Mouse (Mus musculus) cerebellum, postnatal 14 days (tissue): ENCODE results near the gene Gm10642.

Experiments
- DNase-seq, 2 experiments: peaks; one replicate each; pipeline ENCODE4 v3.0.0; 2021; ENCODE audit warnings: mixed read lengths in 2 of 2

The Gm10642 gene

DNA sequence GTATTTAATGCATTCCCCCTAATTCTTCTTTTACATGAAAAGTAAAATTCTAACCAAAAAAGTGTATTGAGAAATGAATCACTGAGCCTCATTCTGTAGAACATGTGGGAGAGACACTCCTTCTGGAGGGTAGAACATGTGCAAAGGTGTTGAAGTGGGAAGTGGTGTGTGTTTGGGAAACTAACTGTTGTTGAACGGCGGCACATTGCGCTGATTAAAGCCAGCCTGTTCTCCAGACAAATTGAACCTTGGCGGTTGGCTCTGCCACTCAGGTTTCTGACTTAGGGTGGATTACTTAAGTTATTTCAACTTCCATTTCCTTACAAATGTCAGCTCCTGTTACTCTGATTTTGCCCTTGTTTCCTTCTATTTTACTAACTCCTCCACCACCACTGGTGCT lies 17.6 kb downstream of the Gm10642 start:
- no peak for DNase-seq

DNA sequence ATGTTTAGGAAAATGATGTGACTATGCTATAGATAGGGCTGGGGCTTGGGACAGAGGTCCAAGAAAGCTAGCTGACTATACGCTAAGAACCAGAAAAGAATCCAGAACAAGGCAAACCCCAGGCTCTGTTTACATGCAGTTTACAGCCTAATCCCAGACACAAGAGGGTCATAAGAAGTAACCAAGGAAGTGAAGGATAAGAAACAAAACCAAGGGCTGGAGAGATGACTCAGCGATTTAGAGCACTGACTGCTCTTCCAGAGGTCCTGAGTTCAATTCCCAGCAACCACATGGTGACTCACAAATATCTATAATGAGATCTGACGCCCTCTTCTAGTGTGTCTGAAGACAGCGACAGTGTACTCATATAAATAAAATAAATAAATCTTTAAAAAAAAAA lies 19.1 kb downstream of the Gm10642 start:
- DNase-seq: no peak

DNA sequence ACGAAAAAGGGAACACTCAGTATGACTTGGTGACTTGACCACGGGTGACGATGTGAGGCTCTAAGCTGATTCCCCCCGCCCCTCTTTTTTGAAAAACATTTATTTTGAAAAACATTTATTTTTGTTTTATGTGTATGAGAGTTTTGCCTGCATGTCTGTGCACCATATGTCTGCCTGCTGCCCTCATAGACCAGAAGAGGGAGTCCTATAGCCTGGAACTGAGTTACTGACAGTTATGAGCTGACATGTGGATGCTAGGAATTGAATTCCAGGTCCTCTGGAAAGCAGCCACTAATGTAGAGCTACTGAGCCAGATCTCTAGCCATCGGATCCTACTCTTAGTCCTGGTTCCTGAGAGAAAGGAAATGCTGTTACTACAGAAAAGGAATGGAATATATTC lies 19.9 kb downstream of the Gm10642 start:
- no peak for DNase-seq

DNA sequence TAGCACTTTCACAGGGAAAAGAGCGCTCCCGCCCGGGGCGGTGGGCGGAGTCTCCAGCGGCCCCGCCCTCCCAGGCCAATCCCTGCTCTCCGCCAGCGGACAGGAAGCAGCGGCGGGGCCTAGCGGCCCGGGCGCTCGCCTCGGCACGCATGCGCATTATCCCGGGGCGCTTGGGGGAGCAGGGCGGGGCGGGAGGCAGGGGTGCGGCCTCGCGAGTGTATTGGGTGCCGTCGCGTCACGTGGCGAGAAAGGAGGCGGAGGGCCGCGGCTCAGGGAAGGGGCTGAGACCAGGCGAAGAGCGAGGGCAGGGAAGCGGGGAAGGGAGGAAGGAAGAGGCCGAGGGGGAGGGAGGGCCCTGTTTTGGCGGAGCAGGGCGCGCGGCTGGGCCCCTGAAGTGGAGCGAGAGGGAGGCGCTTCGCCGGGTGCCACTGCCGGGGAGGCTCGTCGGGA lies 22.7 kb downstream of the Gm10642 start, which contains the start of gene Adam10:
Gene Adam10, plus strand, starts transcription at position 316 of the 450 bp plus-strand sequence.
- DNase-seq: peak; percentile 99

DNA sequence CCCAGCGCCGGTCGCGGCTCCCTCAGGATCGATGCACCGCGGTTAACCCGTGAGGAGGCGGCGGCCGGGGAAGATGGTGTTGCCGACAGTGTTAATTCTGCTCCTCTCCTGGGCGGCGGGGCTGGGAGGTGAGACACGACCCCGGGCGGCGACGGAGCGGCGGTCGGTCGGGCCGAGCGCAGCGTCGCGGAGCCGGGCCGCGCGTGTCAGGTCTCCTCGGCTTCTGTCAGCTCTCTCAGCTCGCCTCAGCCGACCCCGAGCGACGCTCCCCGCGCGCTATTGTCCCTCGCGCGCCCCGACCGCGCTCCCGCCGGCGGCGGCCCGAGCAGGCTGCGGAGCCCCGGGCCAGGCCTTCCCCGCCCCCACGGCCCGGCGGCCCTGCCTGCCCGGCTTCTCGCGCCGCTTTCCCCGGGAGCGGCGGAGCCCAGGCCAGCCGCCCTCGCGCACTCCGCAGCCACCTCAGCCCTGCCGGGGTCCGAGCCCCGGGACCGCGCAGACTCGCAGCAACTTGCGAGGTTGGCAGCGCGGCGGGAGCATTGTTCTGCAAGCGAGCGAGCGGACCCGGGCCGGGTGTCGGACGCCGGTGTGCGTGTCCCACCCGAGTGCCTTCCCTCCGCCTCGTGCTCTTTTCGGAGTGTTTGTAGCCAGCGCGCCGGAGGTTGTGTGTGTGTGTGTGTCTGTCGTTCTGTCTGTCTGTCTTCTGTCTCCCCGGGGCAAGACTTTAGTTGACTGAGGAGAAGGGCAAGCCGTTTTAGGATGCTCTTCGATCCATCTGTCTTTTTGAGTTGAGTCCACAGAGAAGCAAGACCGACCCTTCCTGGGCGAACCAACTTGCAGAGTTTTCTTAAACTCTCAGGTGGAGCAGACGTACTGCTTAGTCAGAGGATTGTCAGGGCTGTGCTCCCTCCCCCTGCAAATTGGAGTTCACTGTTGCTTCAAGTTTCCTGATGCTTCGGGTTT lies 23.4 kb downstream of the Gm10642 start:
- DNase-seq: peak; percentile 68 to 71

DNA sequence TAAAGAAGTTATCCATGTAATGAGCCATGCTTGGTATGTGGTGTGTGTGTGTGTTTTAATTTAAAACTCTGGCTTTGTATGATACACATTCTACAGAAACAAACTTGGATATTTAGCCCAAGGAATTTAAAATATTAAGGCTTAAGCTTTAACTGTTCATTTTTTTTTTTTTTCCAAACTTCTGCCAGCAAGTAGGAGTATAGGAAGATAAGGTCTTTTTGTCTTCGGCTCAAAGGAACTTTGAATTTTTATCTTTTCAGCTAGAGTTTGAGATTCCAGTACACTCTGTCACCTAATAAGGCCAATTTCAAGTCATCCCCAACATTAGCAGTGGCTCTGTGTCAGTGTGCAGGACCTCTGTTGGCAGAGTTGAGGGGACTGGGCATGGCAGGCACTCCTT lies 26.2 kb downstream of the Gm10642 start:
- no peak for DNase-seq

DNA sequence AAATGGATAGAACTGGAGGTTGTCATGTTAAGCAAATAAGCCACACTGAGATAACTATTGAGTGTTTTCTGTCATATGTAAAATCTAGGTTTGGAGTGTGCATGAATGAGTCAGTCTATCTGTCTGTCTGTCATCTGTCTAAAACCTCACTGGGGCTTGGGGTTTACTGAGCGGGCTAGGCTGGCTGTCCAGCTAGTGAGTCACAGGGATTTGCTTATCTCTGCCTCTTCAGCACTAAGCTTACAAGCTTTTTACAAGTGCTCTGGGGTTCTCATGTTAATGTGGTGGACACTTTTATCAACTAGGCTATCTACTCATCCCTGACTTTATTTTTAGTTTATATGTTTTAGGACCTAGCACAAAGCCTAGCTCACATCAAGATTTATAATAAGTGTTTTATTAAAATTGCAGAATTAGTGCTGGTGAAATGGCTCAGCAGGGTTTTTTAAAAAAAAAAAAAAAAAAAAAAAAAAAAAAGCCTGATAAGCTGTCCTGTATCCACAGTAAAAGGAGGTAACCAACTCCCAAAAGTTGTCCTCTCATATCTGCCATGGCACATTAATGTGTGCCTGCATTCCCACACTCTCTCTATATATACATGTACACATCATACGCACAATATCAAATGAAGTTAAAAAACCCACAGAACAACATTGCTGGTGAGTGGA lies 32.4 kb downstream of the Gm10642 start:
- DNase-seq: no peak

DNA sequence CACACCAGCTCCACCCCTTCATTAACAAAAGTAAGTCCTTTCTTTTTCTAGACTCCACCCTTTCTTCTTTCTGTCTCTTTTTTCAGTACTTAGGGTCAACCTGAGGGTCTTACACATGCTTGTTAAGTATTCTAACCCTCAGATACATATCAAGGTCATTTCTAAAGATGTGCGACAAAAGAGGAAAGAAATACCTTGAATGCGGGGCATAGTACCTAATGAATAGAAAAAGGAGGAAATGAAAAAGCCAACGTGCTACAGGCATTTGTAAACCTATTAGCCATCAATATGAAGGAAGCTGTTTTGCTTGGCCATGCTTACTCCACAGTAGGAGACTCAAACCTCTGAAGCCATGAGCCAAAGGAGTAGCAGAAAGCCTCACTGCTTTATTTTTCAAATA lies 33.9 kb downstream of the Gm10642 start:
- no peak for DNase-seq

DNA sequence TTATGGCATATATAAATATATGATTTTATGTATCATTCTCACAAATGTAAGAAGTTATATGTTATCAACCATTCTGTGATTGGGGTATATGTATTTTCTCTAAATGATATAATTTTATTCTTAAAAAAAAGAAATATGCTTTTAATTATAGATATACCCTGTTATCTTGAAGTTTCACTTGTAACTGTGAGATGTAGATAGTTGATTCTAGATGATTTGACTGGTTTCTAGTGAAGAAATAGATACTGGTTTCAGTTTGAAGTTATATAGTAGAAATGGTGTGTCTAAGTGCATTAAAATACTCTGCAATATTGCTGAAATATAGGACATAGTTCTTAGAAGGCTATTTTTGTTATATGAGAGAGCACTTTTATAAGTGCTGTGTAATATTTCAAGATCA lies 34.5 kb downstream of the Gm10642 start:
- no peak for DNase-seq

DNA sequence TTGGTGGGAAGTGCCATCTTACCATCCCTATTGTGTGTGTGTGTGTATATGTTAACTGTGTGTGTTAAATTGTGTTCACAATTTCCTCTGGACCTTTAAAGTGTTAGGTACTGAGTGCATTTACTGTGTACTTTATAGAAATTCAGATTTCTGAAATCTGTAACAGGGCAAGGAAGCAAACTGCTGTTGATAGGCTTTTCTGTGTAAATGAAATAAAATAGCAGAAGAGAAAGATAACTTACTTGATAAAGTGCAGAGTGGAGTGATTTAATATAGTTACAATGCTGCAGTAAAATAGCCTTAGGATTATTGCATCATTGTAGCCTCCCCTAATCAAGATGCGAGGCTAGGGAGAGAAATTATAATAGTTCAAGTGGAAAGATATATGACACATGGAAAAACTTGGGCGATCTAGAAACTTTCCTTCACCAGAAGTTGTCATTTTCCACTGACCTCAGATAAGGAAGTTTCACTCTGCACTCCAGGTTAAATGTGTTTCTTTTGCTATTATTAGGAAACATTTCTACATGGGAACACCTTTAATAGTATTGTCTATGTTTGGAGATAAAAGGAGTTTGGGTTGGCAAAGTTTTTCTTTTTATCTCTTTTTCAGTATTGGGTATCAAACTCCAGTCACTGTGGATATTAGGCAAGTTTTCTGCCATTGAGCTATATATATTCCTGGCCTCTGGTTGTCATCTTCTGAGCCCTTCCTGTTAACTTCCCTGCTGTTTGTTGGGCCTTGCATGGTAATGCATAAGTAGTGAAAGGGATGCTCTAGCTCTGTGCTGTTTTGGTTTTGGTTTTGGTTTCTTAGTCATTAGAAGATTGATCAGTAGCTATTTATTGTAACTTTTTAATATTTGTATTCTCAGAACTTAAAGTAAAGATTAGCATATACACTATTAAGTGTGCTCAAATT lies 36.0 kb downstream of the Gm10642 start:
- no peak for DNase-seq

DNA sequence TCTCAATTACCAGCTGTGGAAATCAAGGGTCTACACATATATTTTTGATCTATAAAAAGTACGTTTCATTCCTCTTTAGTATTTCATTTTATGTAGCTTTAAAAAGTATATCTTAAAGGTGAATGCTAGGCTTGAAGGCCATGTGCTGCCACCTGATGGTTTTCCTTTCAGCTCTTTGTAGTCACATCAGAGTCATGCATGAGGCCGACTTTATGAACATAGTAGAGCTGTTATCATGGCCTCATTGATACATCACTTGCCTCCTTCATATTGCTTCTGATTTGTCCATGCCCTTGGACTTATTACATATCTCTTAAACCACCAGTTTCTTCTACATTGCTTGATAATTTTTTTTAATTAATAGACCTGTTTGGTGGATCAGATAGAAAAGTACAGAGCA lies 39.7 kb downstream of the Gm10642 start:
- DNase-seq: no peak

DNA sequence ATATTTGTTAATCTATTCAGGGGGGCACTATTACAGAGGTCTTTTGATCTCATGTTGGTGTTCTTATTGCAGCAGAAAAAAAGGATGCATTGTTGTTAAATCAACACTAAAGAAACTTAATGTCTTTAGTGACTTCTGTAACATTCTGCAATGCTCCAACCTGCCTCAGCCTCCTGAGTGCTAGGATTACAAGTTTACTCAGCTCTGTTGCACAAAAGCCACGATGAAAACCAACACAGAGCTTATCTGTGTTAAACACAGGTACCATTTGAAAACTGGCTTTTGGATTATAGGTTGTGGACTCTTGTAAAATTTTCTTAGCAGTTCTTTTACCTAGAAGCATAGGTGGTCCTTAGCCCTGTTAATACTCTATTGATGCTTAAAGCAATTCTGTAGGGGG lies 42.0 kb downstream of the Gm10642 start:
- no peak for DNase-seq

DNA sequence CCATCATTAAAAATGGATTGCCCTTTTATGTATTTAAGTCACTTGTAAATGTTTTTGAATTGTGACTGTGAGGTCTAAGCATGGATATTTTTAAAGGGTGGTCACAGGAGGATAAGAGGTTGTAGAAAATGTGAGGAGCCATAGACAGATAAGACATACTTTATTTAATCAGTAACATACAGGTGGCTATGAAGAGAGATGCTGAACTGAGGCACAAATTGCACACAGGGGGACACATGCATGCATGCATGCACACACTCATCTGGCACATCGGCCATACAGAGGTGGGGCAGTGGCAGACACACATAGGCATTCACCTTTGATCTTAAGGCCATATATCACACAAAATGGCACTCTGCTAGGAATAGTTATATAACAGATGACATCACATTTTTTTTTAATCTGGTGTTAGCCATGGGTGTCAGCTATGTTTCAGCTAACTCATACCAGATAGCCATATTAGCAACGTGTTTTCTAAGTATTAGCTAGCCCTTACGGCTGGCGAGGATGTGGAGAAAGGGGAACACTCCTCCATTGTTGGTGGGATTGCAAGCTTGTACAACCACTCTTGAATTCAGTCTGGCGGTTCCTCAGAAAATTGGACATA lies 47.6 kb downstream of the Gm10642 start:
- DNase-seq: no peak

DNA sequence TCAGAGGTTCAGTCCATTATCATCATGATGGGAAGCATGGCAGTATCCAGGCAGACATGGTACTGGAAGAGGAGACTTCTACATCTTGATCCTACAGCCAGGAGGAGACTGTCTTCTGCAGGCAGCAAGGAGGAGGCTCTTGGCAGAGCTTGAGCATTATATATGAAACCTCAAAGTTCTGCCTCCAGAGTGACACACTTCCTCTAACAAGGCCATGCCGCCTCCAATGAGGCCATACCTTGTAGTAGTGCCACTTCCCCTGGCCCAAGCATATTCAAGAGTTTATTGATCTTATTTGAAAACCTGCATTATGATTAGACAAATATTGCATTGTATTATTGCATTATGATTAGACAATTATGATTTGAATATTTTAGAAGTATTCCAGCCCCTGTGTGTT lies 50.4 kb downstream of the Gm10642 start:
- DNase-seq: no peak
